Mouse (Mus musculus) heart, embryonic 13.5 days (tissue): ENCODE results near the gene Trim2. TPM values are rescaled to one million over a fixed set of nuclear protein-coding genes. Genes with fewer than 3 reads are reported as not detected.

Experiments
- ATAC-seq: fragments of 200-750 bp; cut with Nextera tagmentation; 2 replicates; pipeline ENCODE4 v1.8.0; 2017; ENCODE audit warnings: moderate TSS enrichment; ENCODE audit not compliant: insufficient number of reproducible peaks, low FRiP score, low TSS enrichment; ENCODE audit errors: extremely low read depth
- H3K27ac ChIP-seq: fragments of 300-500 bp; sonication (generic); replicated peaks from 2 replicates; pipeline ENCODE4 v1.5.1; 2015; ENCODE audit warnings: moderate library complexity, mild to moderate bottlenecking, inconsistent platforms
- H3K27me3 ChIP-seq: fragments of 300-500 bp; sonication (generic); replicated peaks from 2 replicates; pipeline ENCODE4 v1.6.1; 2015; ENCODE audit warnings: mild to moderate bottlenecking, inconsistent platforms
- H3K36me3 ChIP-seq: fragments of 300-500 bp; sonication (generic); 2 replicates; pipeline ENCODE4 v1.6.1; 2015; ENCODE audit warnings: mild to moderate bottlenecking, inconsistent platforms
- H3K4me1 ChIP-seq: fragments of 300-500 bp; sonication (generic); 2 replicates; pipeline ENCODE4 v1.6.1; 2015; ENCODE audit warnings: inconsistent platforms
- H3K4me2 ChIP-seq: fragments of 300-500 bp; sonication (generic); 2 replicates; pipeline ENCODE4 v1.6.1; 2015; ENCODE audit warnings: inconsistent platforms, mild to moderate bottlenecking, moderate library complexity
- H3K4me3 ChIP-seq: fragments of 300-500 bp; sonication (generic); 2 replicates; pipeline ENCODE4 v1.5.1; 2015; ENCODE audit warnings: moderate library complexity, mild to moderate bottlenecking, inconsistent platforms
- H3K9ac ChIP-seq: fragments of 300-500 bp; sonication (generic); 2 replicates; pipeline ENCODE4 v1.6.1; 2015; ENCODE audit warnings: inconsistent platforms, mild to moderate bottlenecking, moderate library complexity
- H3K9me3 ChIP-seq: fragments of 300-500 bp; sonication (generic); 2 replicates; pipeline ENCODE4 v1.6.1; 2016; ENCODE audit warnings: inconsistent platforms
- WGBS: fragments of 180-500 bp; shearing (Covaris S2); methylation state at CpG from one replicate; pipeline ENCODE4 v1.1.7; 2015; ENCODE audit warnings: mixed read lengths; 5-methylcytosine and 5-hydroxymethylcytosine counted together
- polyA plus RNA-seq: library from polyadenylated mRNA; unstranded; fragments of >200 nt; fragmentation: Nextera tagmentation; extraction: Ambion mirVana; gene quantifications from 2 replicates; pipeline ENCODE4 v1.2.1, GENCODE M21; 2015

Gene Trim2
- polyA plus RNA-seq, 1 experiment from 2014 or later = 7.6 TPM

GRCm38 (mm10) chr3:84265084-84265483, 41.6 kb downstream of the Trim2 start:
- no peak overlapping the region for H3K9ac ChIP-seq
- no peak overlapping the region for H3K4me3 ChIP-seq
- peaks cover 14% of the 10 kb centered on the region for H3K4me1 ChIP-seq
- no peak overlapping the region for H3K27ac ChIP-seq
- no peaks in the 10 kb centered on the region for H3K36me3 ChIP-seq
- WGBS = 65% methylated on average over 1 of the region's 1 CpGs
- peaks cover 75% of the 10 kb centered on the region for H3K27me3 ChIP-seq
- no peak for ATAC-seq
- H3K4me2 ChIP-seq = no peak overlapping the region
- no peaks in the 10 kb centered on the region for H3K9me3 ChIP-seq

GRCm38 (mm10) chr3:84264395-84264794, 42.3 kb downstream of the Trim2 start:
- no peak for ATAC-seq
- Histone ChIP-seq H3K27me3 (peaks cover 70% of the 10 kb centered on the region), H3K4me1 (peaks cover 9% of the 10 kb centered on the region), H3K9me3 (no peaks in the 10 kb centered on the region), H3K4me2 (no peak overlapping the region), H3K27ac (no peak overlapping the region), H3K4me3 (no peak overlapping the region), H3K36me3 (no peaks in the 10 kb centered on the region), H3K9ac (no peak overlapping the region)
- WGBS = 59% methylated on average over 2 of the region's 2 CpGs

GRCm38 (mm10) chr3:84262804-84263203, 43.9 kb downstream of the Trim2 start:
- peaks cover 17% of the 10 kb centered on the region for H3K4me1 ChIP-seq
- no peak overlapping the region for H3K27ac ChIP-seq
- H3K4me3 ChIP-seq = no peak overlapping the region
- 64% methylated on average over 3 of the region's 3 CpGs for WGBS
- no peak for ATAC-seq
- peaks cover 65% of the 10 kb centered on the region for H3K27me3 ChIP-seq
- H3K4me2 ChIP-seq = no peak overlapping the region
- H3K9me3 ChIP-seq = no peaks in the 10 kb centered on the region
- no peaks in the 10 kb centered on the region for H3K36me3 ChIP-seq
- H3K9ac ChIP-seq = no peak overlapping the region

GRCm38 (mm10) chr3:84261863-84262262, 44.8 kb downstream of the Trim2 start:
- Histone ChIP-seq H3K4me2 (no peak overlapping the region), H3K9ac (no peak overlapping the region), H3K9me3 (no peaks in the 10 kb centered on the region), H3K4me3 (no peak overlapping the region), H3K27ac (no peak overlapping the region), H3K27me3 (peaks cover 61% of the 10 kb centered on the region), H3K4me1 (peaks cover 17% of the 10 kb centered on the region), H3K36me3 (no peaks in the 10 kb centered on the region)
- no peak for ATAC-seq
- WGBS = 85% methylated on average over 6 of the region's 6 CpGs

GRCm38 (mm10) chr3:84260837-84261236, 45.8 kb downstream of the Trim2 start:
- H3K4me2 ChIP-seq = no peak overlapping the region
- H3K4me3 ChIP-seq = no peak overlapping the region
- H3K27ac ChIP-seq = no peak overlapping the region
- peaks cover 17% of the 10 kb centered on the region for H3K4me1 ChIP-seq
- H3K27me3 ChIP-seq = peaks cover 58% of the 10 kb centered on the region
- no peak overlapping the region for H3K9ac ChIP-seq
- whole genome bisulfite sequencing = 47% methylated on average over 7 of the region's 7 CpGs
- no peaks in the 10 kb centered on the region for H3K9me3 ChIP-seq
- no peaks in the 10 kb centered on the region for H3K36me3 ChIP-seq
- ATAC-seq = no peak

GRCm38 (mm10) chr3:84260024-84260535, 46.6 kb downstream of the Trim2 start:
- H3K27me3 ChIP-seq = peaks cover 51% of the 10 kb centered on the region
- no peak for ATAC-seq
- H3K4me2 ChIP-seq = peak overlapping the region; percentile 93
- no peaks in the 10 kb centered on the region for H3K36me3 ChIP-seq
- peak overlapping the region; percentile 82 for H3K9ac ChIP-seq
- 3% methylated on average over 8 of the region's 8 CpGs for WGBS
- peaks cover 17% of the 10 kb centered on the region for H3K4me1 ChIP-seq
- no peak overlapping the region for H3K27ac ChIP-seq
- H3K4me3 ChIP-seq = peak overlapping the region; percentile 63
- H3K9me3 ChIP-seq = no peaks in the 10 kb centered on the region

- WGBS = 1% methylated on average over 74 of the region's 74 CpGs
Measured at GRCm38 (mm10) chr3:84259281-84260023, 47.2 kb downstream of the Trim2 start.

GRCm38 (mm10) chr3:84258518-84259031, 48.1 kb downstream of the Trim2 start:
- peak overlapping the region; percentile 63 for H3K4me3 ChIP-seq
- peak overlapping the region; percentile 93 for H3K4me2 ChIP-seq
- H3K27ac ChIP-seq = no peak overlapping the region
- WGBS = 6% methylated on average over 13 of the region's 13 CpGs
- peaks cover 17% of the 10 kb centered on the region for H3K4me1 ChIP-seq
- ATAC-seq = no peak
- H3K36me3 ChIP-seq = no peaks in the 10 kb centered on the region
- no peaks in the 10 kb centered on the region for H3K9me3 ChIP-seq
- peaks cover 50% of the 10 kb centered on the region for H3K27me3 ChIP-seq
- H3K9ac ChIP-seq = peak overlapping the region; percentile 82

More at GRCm38 (mm10) chr3:84259281-84260023, 47.2 kb downstream of the Trim2 start:
- H3K36me3 ChIP-seq = no peaks in the 10 kb centered on the region
- H3K4me1 ChIP-seq = peaks cover 17% of the 10 kb centered on the region
- peaks cover 51% of the 10 kb centered on the region for H3K27me3 ChIP-seq
- H3K4me3 ChIP-seq = peak overlapping the region; percentile 63
- H3K9me3 ChIP-seq = no peaks in the 10 kb centered on the region
- H3K4me2 ChIP-seq = peak overlapping the region; percentile 93
- peak overlapping the region; percentile 45 for H3K27ac ChIP-seq
- no peak for ATAC-seq
- peak overlapping the region; percentile 82 for H3K9ac ChIP-seq

- peak overlapping the region; percentile 63 for H3K4me3 ChIP-seq
- 48% methylated on average over 10 of the region's 10 CpGs for WGBS
- no peak for ATAC-seq
Measured at GRCm38 (mm10) chr3:84257989-84258517, 48.6 kb downstream of the Trim2 start.

GRCm38 (mm10) chr3:84254520-84254878, 52.2 kb downstream of the Trim2 start:
- 77% methylated on average over 2 of the region's 2 CpGs for WGBS
- H3K4me3 ChIP-seq = no peak overlapping the region

More at GRCm38 (mm10) chr3:84257989-84258517, 48.6 kb downstream of the Trim2 start:
- Histone ChIP-seq H3K9ac (0 out of 2 replicates have a peak overlapping the region, but pooled peaks have one; percentile 82), H3K27me3 (peaks cover 45% of the 10 kb centered on the region), H3K4me1 (peaks cover 17% of the 10 kb centered on the region), H3K9me3 (no peaks in the 10 kb centered on the region), H3K4me2 (peak overlapping the region; percentile 93), H3K36me3 (no peaks in the 10 kb centered on the region), H3K27ac (no peak overlapping the region)

GRCm38 (mm10) chr3:84253655-84254519, 52.8 kb downstream of the Trim2 start:
- Histone ChIP-seq H3K4me2 (no peak overlapping the region), H3K27ac (no peak overlapping the region), H3K9ac (no peak overlapping the region), H3K27me3 (peaks cover 33% of the 10 kb centered on the region), H3K9me3 (no peaks in the 10 kb centered on the region), H3K36me3 (no peaks in the 10 kb centered on the region), H3K4me3 (no peak overlapping the region), H3K4me1 (peaks cover 7% of the 10 kb centered on the region)
- no peak for ATAC-seq
- WGBS = 74% methylated on average over 9 of the region's 9 CpGs

More at GRCm38 (mm10) chr3:84254520-84254878, 52.2 kb downstream of the Trim2 start:
- ATAC-seq = no peak
- H3K9me3 ChIP-seq = no peaks in the 10 kb centered on the region
- H3K4me1 ChIP-seq = peaks cover 8% of the 10 kb centered on the region
- no peak overlapping the region for H3K4me2 ChIP-seq
- H3K27me3 ChIP-seq = peaks cover 27% of the 10 kb centered on the region; the same call in 1 of the 2 replicates
- no peaks in the 10 kb centered on the region for H3K36me3 ChIP-seq
- H3K27ac ChIP-seq = no peak overlapping the region
- H3K9ac ChIP-seq = no peak overlapping the region
